Mouse (Mus musculus) brain, adult 2 months (tissue): ENCODE data around the gene Smarcc1.

Experiments
- DNase-seq: peaks from one replicate; pipeline ENCODE4 v3.0.0; 2011; ENCODE audit warnings: low read depth, low spot score

Smarcc1 gene

DNA sequence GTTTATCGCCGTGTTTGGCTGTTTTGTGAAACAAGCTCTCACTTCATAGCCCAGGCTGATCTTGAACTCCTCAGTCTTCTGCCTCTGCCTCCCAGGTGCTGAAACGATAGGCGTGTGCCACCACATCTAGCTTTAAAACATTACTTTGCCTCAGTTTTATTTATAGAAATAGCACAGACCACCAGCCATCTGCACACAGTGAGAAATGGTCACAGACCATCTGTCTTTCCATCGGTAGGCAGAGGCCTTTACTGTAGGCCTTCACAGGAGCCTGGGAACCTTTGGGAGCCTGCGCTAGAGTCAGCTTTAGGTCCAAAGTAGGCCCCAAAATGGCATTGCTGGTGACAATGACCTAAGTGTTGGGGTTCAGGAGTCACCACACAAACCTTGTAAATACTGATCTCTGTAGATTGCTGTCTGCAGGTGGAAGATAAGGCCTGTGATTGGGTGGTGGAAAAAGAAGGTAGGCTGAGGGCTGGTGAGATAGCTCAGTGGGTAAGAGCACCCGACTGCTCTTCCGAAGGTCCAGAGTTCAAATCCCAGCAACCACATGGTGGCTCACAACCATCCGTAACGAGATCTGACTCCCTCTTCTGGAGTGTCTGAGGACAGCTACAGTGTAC, 166.7 kb downstream of the Smarcc1 start:
- peak; percentile 80 for DNase-seq

DNA sequence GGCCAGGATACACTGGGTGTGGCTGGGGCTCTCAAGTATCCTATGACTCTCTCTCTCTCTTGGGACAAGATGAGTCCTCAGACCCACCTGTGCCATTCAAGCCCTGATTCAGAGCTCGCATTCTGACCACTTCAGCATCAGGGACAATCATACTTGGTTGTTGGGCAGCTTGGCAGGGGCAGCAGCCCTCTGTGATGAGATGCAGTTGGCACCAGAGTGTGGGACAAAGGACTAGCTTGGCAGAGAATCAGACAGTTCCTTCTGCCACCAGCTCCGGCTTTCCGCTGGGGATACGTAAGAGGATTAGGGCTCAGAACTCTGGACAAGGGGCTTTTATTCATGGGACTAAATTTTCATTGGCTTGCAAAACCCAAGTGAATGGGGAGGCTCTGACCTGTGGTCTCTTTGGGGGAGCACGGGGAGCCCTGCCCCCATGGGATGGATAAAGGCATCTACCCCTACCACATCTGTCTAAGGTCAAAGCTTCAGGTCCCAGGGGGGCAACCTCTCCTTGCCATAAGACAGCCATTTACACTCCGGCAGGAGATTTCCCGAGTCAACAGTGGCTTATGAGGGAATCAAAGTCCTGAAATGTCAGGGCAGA, 169.9 kb downstream of the Smarcc1 start:
- peak; percentile 90 for DNase-seq
